Mouse (Mus musculus): ENCODE measurements around the gene Aebp1.

Gene Aebp1

DNA sequence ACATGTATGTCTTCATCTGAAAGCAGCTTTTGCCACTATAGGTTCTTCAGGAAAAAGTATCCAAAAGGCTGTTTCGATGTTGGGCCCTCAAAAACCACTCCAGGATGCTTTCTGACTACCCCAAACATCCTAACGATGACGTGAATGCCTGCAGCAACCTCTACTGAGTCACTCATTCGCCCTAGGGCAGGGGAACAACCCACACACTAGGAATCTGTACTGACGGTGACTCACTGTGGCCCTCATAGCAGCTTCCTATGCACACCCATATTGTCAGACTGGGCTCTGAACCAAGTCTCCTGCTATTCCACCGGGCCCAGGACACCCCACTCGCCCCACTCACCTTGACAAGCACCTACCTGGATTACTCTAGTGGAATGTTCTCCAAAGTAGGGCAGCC lies 26.7 kb upstream of the Aebp1 start:
- peaks cover 29% of the 10 kb centered on the region for H3K4me1 ChIP-seq (replicated peaks; ENCODE audit: low read depth, low read length)
- no peak overlapping the region for H3K4me3 ChIP-seq (replicated peaks; ENCODE audit: low read length)
- H3K27me3 ChIP-seq (ENCODE audit: insufficient read depth, low read length): 0 out of 2 replicates have a peak, but pooled peaks cover 2% of the 10 kb centered on the region
- peaks cover 7% of the 10 kb centered on the region for H3K9me3 ChIP-seq (ENCODE audit: low read length)
- H3K36me3 ChIP-seq (ENCODE audit: insufficient read depth, low read length): peaks cover 59% of the 10 kb centered on the region
- TF ChIP-seq NANOG (IDR thresholded peaks at IDR 0.05; ENCODE audit: borderline replicate concordance, low read length): no peak
- TF ChIP-seq CTCF (conservative IDR thresholded peaks at IDR 0.05; ENCODE audit: low read length): no peak
- TF ChIP-seq POU5F1 (IDR thresholded peaks at IDR 0.05; ENCODE audit: borderline replicate concordance, low read length): no peak

DNA sequence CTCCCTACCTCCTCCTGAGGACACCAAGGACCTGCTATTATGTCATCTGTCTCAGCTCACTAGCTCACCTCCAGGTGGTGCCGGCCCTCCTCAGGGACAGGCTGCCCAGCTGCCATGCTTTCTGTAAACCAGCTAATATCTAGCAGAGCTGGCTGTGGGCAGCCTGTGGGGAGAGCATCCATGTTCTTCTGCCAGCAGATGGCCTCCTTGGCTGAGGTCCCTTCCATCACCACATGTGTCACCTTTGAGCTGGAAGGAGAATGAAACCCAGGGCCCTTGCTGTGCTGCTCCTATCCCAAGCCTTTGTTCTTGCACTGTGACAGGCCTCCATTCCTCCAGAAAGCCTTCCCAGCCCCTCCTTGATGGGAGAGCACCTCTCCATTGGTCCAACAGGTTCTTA lies 25.6 kb upstream of the Aebp1 start:
- Histone ChIP-seq H3K36me3 (ENCODE audit: insufficient read depth, low read length) (peaks cover 50% of the 10 kb centered on the region), H3K4me3 (replicated peaks; ENCODE audit: low read length) (no peak overlapping the region; the same call in 1 of the 2 replicates), H3K27me3 (ENCODE audit: insufficient read depth, low read length) (0 out of 2 replicates have a peak, but pooled peaks cover 2% of the 10 kb centered on the region), H3K9me3 (ENCODE audit: low read length) (peaks cover 18% of the 10 kb centered on the region), H3K4me1 (replicated peaks; ENCODE audit: low read depth, low read length) (peaks cover 29% of the 10 kb centered on the region)
- TF ChIP-seq POU5F1 (IDR thresholded peaks at IDR 0.05; ENCODE audit: borderline replicate concordance, low read length) (no peak), NANOG (IDR thresholded peaks at IDR 0.05; ENCODE audit: borderline replicate concordance, low read length) (no peak), CTCF (conservative IDR thresholded peaks at IDR 0.05; ENCODE audit: low read length) (no peak)

DNA sequence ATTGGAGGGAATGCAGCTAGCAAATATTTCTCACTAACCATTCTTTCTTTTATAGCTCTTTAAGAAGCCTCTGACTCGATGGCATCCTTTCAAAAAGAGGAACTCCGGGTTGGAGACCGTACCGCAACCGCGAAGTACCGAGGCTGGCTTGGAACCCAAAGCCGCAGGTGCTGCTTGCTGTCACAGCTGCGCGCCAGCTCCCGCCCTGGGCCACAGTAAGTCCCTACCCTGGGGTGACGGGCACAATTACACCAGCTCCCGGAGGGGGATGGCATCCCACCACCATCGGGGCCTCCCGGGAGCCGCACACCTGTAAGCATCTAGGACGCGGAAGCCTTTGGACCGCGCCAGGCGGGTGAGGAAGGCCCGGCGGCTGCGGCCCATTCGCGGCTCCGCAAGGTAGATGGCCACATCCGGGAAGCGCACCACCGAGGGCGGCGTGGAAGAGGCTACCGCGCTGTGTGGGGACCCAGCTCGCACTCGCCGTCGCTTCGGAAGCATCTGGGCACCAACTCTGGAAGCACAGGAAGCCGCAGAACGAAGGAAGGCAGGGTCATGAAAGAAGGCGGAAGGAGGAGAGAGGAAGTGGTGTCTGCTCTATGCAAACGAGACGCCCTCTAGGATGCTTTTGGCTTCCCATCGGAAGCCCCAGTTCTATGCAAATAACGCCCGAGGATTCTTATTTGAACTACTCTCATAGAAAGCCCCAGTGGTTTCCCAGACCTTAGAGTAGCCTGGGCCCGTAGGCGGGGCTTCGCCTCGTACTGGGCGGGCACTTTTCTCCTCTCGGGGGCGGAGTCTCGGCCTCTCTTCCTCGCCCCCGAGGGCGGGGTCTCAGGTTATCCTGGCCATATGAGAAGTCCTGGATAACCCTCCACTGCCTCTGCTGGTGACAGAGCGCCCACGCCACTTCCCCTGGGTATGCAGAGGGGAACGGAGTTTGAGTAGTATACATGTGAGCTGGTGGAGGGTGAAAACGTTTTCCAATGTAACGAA lies 24.2 kb upstream of the Aebp1 start, which contains the start of gene Polm:
Polm (minus strand) TSS at position 766 of the 996 bp plus-strand sequence.
- Histone ChIP-seq H3K4me3 (replicated peaks; ENCODE audit: low read length) (peak within 1 kb of the TSS; percentile 91), H3K36me3 (ENCODE audit: insufficient read depth, low read length) (peaks cover 35% of the 10 kb centered on the region), H3K4me1 (replicated peaks; ENCODE audit: low read depth, low read length) (peaks cover 29% of the 10 kb centered on the region), H3K9me3 (ENCODE audit: low read length) (peaks cover 32% of the 10 kb centered on the region), H3K27me3 (ENCODE audit: insufficient read depth, low read length) (0 out of 2 replicates have a peak, but pooled peaks cover 2% of the 10 kb centered on the region)
- TF ChIP-seq NANOG (IDR thresholded peaks at IDR 0.05; ENCODE audit: borderline replicate concordance, low read length) (no peak), CTCF (conservative IDR thresholded peaks at IDR 0.05; ENCODE audit: low read length) (peak; percentile 33; the same call in 1 of the 2 replicates), POU5F1 (IDR thresholded peaks at IDR 0.05; ENCODE audit: borderline replicate concordance, low read length) (no peak)

DNA sequence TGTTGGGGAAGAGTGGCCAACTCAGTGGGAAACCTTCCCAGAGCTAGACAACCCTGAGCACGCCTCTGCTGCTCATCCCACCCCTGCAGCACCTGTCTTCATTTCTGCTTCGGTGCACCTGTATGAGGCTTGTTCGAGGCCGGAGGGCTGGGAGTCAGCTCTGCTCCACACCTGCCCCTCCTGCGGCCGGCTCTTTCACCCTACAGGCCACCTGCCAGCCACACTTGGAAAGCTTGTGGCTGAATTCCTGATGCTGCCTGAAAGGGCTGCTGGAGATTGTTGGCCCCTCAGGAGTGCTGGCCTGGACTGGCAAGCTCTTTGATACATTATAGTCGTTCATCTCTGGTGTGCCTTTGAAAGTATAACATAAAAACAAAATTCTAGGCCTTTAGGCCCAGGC lies 21.4 kb upstream of the Aebp1 start:
- Histone ChIP-seq H3K4me1 (replicated peaks; ENCODE audit: low read depth, low read length) (peaks cover 22% of the 10 kb centered on the region), H3K27me3 (ENCODE audit: insufficient read depth, low read length) (0 out of 2 replicates have a peak, but pooled peaks cover 2% of the 10 kb centered on the region), H3K4me3 (replicated peaks; ENCODE audit: low read length) (no peak overlapping the region; the same call in 1 of the 2 replicates), H3K36me3 (ENCODE audit: insufficient read depth, low read length) (0 out of 2 replicates have a peak, but pooled peaks cover 9% of the 10 kb centered on the region), H3K9me3 (ENCODE audit: low read length) (peaks cover 52% of the 10 kb centered on the region)
- TF ChIP-seq NANOG (IDR thresholded peaks at IDR 0.05; ENCODE audit: borderline replicate concordance, low read length): no peak
- no peak for TF ChIP-seq POU5F1 (IDR thresholded peaks at IDR 0.05; ENCODE audit: borderline replicate concordance, low read length)
- no peak for TF ChIP-seq CTCF (conservative IDR thresholded peaks at IDR 0.05; ENCODE audit: low read length)

DNA sequence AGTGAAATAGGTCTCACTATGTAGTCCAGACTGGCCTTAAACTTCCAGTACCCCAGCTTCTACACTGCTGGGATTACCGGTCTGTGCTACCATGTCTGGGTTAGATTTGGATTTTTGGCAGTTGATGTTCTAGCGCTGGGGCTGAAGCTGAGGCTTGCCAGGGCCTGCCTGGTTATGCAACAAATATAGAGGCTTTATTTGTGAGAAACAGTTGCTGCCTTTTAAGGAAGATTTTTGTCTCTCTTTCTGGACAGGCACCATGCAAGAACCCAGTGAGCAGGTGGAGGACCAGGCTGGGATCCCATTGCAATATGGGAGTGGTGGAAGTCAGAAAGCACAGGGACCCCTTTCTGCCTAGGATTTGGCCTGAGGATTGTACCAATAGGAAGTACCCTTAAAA lies 20.0 kb upstream of the Aebp1 start:
- peaks cover 61% of the 10 kb centered on the region for H3K9me3 ChIP-seq (ENCODE audit: low read length)
- H3K27me3 ChIP-seq (ENCODE audit: insufficient read depth, low read length): 0 out of 2 replicates have a peak, but pooled peaks cover 2% of the 10 kb centered on the region
- H3K4me3 ChIP-seq (replicated peaks; ENCODE audit: low read length): no peak overlapping the region
- no peaks in the 10 kb centered on the region for H3K36me3 ChIP-seq (ENCODE audit: insufficient read depth, low read length)
- no peak for TF ChIP-seq CTCF (conservative IDR thresholded peaks at IDR 0.05; ENCODE audit: low read length)
- no peak for TF ChIP-seq POU5F1 (IDR thresholded peaks at IDR 0.05; ENCODE audit: borderline replicate concordance, low read length)
- TF ChIP-seq NANOG (IDR thresholded peaks at IDR 0.05; ENCODE audit: borderline replicate concordance, low read length): no peak
- H3K4me1 ChIP-seq (replicated peaks; ENCODE audit: low read depth, low read length): peaks cover 9% of the 10 kb centered on the region

DNA sequence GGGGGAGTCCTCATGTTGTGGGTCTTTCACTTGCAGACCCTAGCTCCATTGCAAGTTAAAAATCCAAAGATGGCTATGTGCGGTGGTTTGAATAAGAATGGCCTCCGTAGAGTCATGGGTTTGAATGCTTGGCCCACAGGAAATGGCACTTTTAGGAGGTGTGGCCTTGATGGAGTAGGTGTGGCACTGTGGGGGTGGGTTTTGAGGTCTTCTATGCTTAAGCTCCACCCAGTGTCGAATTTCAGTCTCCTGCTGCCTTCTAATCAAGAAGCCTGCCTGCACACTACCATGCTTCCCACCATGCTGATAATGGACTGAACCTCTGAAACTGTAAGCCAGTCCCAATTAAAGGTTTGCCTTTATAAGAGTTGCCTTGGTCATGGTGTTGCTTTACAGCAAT lies 18.6 kb upstream of the Aebp1 start:
- peaks cover 68% of the 10 kb centered on the region for H3K9me3 ChIP-seq (ENCODE audit: low read length)
- no peaks in the 10 kb centered on the region for H3K27me3 ChIP-seq (ENCODE audit: insufficient read depth, low read length)
- no peak overlapping the region for H3K4me3 ChIP-seq (replicated peaks; ENCODE audit: low read length)
- H3K36me3 ChIP-seq (ENCODE audit: insufficient read depth, low read length): no peaks in the 10 kb centered on the region
- no peak for TF ChIP-seq POU5F1 (IDR thresholded peaks at IDR 0.05; ENCODE audit: borderline replicate concordance, low read length)
- TF ChIP-seq CTCF (conservative IDR thresholded peaks at IDR 0.05; ENCODE audit: low read length): no peak
- TF ChIP-seq NANOG (IDR thresholded peaks at IDR 0.05; ENCODE audit: borderline replicate concordance, low read length): no peak
- H3K4me1 ChIP-seq (replicated peaks; ENCODE audit: low read depth, low read length): peaks cover 6% of the 10 kb centered on the region

DNA sequence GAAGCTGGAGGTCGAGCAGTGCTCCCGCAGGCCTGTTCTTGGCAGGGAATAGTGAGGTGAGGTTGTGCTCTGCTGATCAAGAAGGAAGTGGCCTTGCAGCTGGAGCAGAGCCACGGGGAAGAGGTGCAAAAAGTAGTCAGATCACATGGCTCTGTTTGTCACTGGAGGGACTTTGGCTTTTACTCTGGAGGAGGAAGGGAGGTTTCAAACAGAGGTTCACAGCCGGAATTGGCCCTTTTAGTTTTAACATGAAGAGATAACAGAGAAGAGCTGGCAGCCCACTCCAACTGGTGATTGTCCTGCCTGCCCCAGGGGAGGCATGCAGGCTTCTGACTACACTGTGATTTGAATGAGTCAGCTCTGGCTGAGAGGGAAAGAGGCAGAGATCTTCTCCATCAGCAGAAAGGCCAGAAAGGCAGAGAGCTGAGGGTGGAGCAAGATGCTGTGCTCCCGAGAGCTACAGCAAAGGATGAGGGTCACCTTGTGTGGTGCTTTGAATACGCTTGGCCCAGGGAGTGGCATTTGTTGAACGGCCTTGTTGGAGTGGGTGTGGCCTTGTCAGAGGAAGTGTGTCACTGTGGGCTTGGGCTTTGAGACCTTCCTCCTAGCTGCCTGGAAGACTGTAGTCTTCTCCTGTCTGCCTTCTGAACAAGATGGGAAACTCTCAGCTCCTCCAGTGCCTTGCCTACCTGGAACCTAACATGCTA lies 15.0 kb upstream of the Aebp1 start:
- H3K9me3 ChIP-seq (ENCODE audit: low read length): peaks cover 44% of the 10 kb centered on the region
- H3K4me3 ChIP-seq (replicated peaks; ENCODE audit: low read length): no peak overlapping the region
- H3K4me1 ChIP-seq (replicated peaks; ENCODE audit: low read depth, low read length): peaks cover 21% of the 10 kb centered on the region
- no peaks in the 10 kb centered on the region for H3K27me3 ChIP-seq (ENCODE audit: insufficient read depth, low read length)
- TF ChIP-seq POU5F1 (IDR thresholded peaks at IDR 0.05; ENCODE audit: borderline replicate concordance, low read length) (no peak), NANOG (IDR thresholded peaks at IDR 0.05; ENCODE audit: borderline replicate concordance, low read length) (no peak)
- no peaks in the 10 kb centered on the region for H3K36me3 ChIP-seq (ENCODE audit: insufficient read depth, low read length)

DNA sequence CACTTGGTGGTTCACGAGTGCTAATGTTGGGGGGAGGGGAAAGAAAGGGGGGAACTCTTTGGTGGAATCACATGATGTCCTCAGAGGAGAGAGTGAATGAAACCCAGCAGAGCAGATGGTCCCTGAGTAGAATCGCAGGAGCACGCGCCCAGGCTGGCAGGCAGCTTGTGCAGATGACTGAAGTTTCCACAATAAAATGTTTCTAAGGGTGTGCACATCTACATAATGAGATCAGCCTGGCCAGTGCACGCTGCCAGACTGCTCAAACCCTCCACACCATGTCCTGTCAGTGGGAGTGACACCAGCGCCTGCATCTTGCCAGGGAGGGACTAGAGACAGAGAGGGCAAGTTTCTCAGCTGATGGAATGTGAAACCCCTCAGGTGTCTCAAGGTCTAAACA lies 13.0 kb upstream of the Aebp1 start:
- peaks cover 28% of the 10 kb centered on the region for H3K4me1 ChIP-seq (replicated peaks; ENCODE audit: low read depth, low read length)
- H3K4me3 ChIP-seq (replicated peaks; ENCODE audit: low read length): no peak overlapping the region
- no peaks in the 10 kb centered on the region for H3K36me3 ChIP-seq (ENCODE audit: insufficient read depth, low read length)
- TF ChIP-seq CTCF (conservative IDR thresholded peaks at IDR 0.05; ENCODE audit: low read length): no peak
- TF ChIP-seq POU5F1 (IDR thresholded peaks at IDR 0.05; ENCODE audit: borderline replicate concordance, low read length): no peak
- no peak for TF ChIP-seq NANOG (IDR thresholded peaks at IDR 0.05; ENCODE audit: borderline replicate concordance, low read length)
- no peaks in the 10 kb centered on the region for H3K27me3 ChIP-seq (ENCODE audit: insufficient read depth, low read length)
- peaks cover 25% of the 10 kb centered on the region for H3K9me3 ChIP-seq (ENCODE audit: low read length)

Data from E14TG2a.4 (cell line).